Mouse (Mus musculus) heart, embryonic 13.5 days (tissue): Measurements from ENCODE around the gene Urgcp. TPM values are rescaled to one million over a fixed set of nuclear protein-coding genes. Genes with fewer than 3 reads are reported as not detected.

ENCODE experiments used
- ATAC-seq: fragments of 200-750 bp; cut with Nextera tagmentation; 2 replicates; pipeline ENCODE4 v1.8.0; 2017; ENCODE audit warnings: moderate TSS enrichment; ENCODE audit not compliant: insufficient number of reproducible peaks, low FRiP score, low TSS enrichment; ENCODE audit errors: extremely low read depth
- H3K27ac ChIP-seq: fragments of 300-500 bp; sonication (generic); replicated peaks from 2 replicates; pipeline ENCODE4 v1.5.1; 2015; ENCODE audit warnings: moderate library complexity, mild to moderate bottlenecking, inconsistent platforms
- H3K27me3 ChIP-seq: fragments of 300-500 bp; sonication (generic); replicated peaks from 2 replicates; pipeline ENCODE4 v1.6.1; 2015; ENCODE audit warnings: mild to moderate bottlenecking, inconsistent platforms
- H3K36me3 ChIP-seq: fragments of 300-500 bp; sonication (generic); 2 replicates; pipeline ENCODE4 v1.6.1; 2015; ENCODE audit warnings: mild to moderate bottlenecking, inconsistent platforms
- H3K4me1 ChIP-seq: fragments of 300-500 bp; sonication (generic); 2 replicates; pipeline ENCODE4 v1.6.1; 2015; ENCODE audit warnings: inconsistent platforms
- H3K4me2 ChIP-seq: fragments of 300-500 bp; sonication (generic); 2 replicates; pipeline ENCODE4 v1.6.1; 2015; ENCODE audit warnings: inconsistent platforms, mild to moderate bottlenecking, moderate library complexity
- H3K4me3 ChIP-seq: fragments of 300-500 bp; sonication (generic); 2 replicates; pipeline ENCODE4 v1.5.1; 2015; ENCODE audit warnings: moderate library complexity, mild to moderate bottlenecking, inconsistent platforms
- H3K9ac ChIP-seq: fragments of 300-500 bp; sonication (generic); 2 replicates; pipeline ENCODE4 v1.6.1; 2015; ENCODE audit warnings: inconsistent platforms, mild to moderate bottlenecking, moderate library complexity
- H3K9me3 ChIP-seq: fragments of 300-500 bp; sonication (generic); 2 replicates; pipeline ENCODE4 v1.6.1; 2016; ENCODE audit warnings: inconsistent platforms
- WGBS: fragments of 180-500 bp; shearing (Covaris S2); methylation state at CpG from one replicate; pipeline ENCODE4 v1.1.7; 2015; ENCODE audit warnings: mixed read lengths; 5-methylcytosine and 5-hydroxymethylcytosine counted together
- polyA plus RNA-seq: library from polyadenylated mRNA; unstranded; fragments of >200 nt; fragmentation: Nextera tagmentation; extraction: Ambion mirVana; gene quantifications from 2 replicates; pipeline ENCODE4 v1.2.1, GENCODE M21; 2015

The Urgcp gene
- polyA plus RNA-seq, 1 experiment from 2014 or later: 26.6 TPM

DNA sequence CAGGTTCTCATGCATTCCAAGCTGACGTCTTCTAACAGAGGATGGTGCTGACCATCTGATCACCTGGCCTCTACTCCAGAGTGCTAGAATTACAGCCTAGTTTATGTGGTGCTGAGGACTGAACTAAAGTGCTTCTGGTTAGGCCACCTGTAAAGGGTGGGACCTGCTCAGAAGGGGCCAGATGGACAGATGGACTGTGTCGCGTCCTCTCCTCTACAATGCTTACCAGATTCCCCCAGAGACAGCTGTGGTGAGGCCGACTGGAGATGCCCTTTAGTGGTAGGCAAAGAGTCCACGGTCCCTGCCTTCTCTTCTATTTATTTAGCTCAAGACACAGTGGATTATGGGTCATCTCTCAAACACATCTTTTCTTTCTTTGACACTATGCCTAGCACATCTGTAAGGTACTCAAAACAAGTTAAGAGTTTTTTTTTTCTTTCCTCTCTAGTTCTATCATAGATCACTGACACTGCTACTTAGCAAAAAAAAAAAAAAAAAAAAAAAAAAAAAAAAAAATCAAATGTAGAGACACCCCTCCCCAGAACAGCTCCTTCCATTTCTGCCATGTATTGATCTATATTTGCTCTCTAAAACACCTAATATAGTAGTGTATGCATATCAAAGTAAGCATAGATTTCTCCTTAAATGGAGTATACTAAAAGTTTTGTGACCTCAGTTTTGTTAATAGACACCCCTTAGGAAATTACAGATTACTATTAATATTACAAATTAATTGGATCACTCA is 23.1 kb downstream of the Urgcp start:
- Histone ChIP-seq H3K4me3 (peak overlapping the region; percentile 6; the same call in 1 of the 2 replicates), H3K4me1 (peaks cover 56% of the 10 kb centered on the region), H3K27ac (peak overlapping the region; percentile 65), H3K9me3 (no peaks in the 10 kb centered on the region), H3K27me3 (no peaks in the 10 kb centered on the region), H3K36me3 (0 out of 2 replicates have a peak, but pooled peaks cover 3% of the 10 kb centered on the region), H3K4me2 (peak overlapping the region; percentile 42), H3K9ac (peak overlapping the region; percentile 52)
- 62% methylated on average over 5 of the region's 5 CpGs for WGBS
- no peak for ATAC-seq

DNA sequence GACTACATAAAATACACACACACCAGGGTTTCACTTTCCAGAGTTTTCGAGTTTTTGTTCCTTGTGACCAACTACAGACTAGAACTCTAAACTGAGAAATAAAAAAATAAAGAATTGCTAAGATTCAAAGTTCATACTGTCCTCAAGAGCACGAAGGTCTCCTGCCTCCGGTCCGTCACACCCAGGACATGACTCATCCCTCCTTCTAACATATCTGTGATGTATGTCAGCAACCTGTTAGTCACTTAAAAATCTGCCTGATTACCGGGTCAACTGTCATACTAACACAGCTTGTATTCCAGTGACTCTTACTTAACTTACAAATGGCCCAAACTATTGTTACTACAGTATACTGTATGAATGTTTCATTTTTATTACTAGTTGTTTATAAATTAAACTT is 25.0 kb downstream of the Urgcp start:
- Histone ChIP-seq H3K36me3 (peaks cover 4% of the 10 kb centered on the region; the same call in 1 of the 2 replicates), H3K4me1 (peaks cover 75% of the 10 kb centered on the region), H3K9me3 (no peaks in the 10 kb centered on the region), H3K27me3 (no peaks in the 10 kb centered on the region), H3K4me3 (no peak overlapping the region), H3K9ac (no peak overlapping the region), H3K27ac (no peak overlapping the region), H3K4me2 (no peak overlapping the region)
- WGBS: 48% methylated on average over 5 of the region's 5 CpGs
- no peak for ATAC-seq

DNA sequence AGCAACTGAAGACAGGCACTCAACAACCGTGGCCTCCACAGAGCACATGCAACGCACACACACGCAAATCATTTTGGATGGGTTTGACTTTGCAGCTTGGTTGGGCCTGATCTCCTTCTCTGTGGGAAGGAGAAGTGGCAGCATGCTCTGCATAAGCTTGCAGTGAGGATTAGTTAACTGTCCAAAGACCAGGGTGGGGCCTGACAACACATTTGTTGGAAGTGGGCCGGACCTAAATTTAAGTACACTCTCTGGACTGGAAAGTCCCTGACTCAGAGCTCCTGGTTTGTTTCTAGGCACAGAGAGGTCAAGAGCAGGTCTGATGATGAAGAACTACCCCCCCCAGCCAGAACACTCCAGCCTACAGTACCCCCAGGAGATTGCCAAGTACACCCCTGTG is 27.9 kb downstream of the Urgcp start:
- Histone ChIP-seq H3K4me1 (peaks cover 60% of the 10 kb centered on the region), H3K27ac (0 out of 2 replicates have a peak overlapping the region, but pooled peaks have one; percentile 4)
- 84% methylated on average over 4 of the region's 4 CpGs for WGBS

DNA sequence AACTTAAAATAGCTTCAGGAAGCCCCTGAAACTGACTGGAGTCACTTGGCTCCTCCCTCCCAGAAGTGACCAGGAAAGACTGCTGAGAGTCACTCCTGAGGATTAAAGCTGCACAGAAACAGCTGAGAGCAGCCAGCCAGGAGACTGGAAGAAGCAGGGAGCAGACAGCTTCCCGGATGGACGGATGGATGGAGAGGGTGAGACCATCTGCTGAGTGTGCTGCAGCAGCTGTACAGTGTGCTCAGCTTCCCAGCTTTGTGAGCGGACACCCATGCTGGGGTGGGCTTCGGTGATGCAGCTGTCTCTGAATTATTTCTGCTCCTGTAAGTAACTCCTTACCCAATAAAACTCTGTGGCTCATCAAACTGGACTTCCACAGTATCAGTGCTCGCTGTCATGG is 29.8 kb downstream of the Urgcp start:
- no peak overlapping the region for H3K4me3 ChIP-seq
- WGBS: 64% methylated on average over 5 of the region's 5 CpGs
- H3K27me3 ChIP-seq: no peaks in the 10 kb centered on the region
- H3K4me1 ChIP-seq: peaks cover 59% of the 10 kb centered on the region
- H3K27ac ChIP-seq: no peak overlapping the region
- H3K36me3 ChIP-seq: peaks cover 9% of the 10 kb centered on the region; the same call in 1 of the 2 replicates
- 0 out of 2 replicates have a peak overlapping the region, but pooled peaks have one; percentile 24 for H3K9ac ChIP-seq
- H3K9me3 ChIP-seq: no peaks in the 10 kb centered on the region
- no peak overlapping the region for H3K4me2 ChIP-seq
- ATAC-seq: no peak

More for the DNA sequence above, 27.9 kb downstream of the Urgcp start:
- Histone ChIP-seq H3K4me2 (no peak overlapping the region), H3K27me3 (no peaks in the 10 kb centered on the region), H3K4me3 (no peak overlapping the region), H3K9ac (no peak overlapping the region), H3K36me3 (peaks cover 9% of the 10 kb centered on the region; the same call in 1 of the 2 replicates), H3K9me3 (no peaks in the 10 kb centered on the region)
- no peak for ATAC-seq

DNA sequence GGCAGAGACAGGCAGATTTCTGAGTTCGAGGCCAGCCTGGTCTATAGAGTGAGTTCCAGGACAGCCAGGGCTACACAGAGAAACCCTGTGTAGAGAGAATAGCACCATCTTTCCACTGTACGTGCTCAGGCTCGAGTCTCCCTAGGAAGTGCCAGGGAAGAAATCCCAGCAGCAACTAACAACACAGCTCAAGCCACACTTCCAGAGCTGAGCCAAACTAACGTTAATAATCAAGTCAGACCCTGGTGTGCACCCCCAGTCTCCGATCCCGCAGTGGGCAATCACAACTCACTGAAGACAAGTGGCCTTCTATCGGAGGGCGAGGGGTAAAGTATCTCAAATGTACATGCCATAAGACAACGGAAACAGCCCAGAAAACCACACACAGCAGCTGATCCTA is 32.6 kb downstream of the Urgcp start:
- Histone ChIP-seq H3K4me1 (peaks cover 44% of the 10 kb centered on the region), H3K9me3 (no peaks in the 10 kb centered on the region), H3K27ac (no peak overlapping the region), H3K4me2 (no peak overlapping the region), H3K36me3 (peaks cover 13% of the 10 kb centered on the region), H3K4me3 (no peak overlapping the region), H3K27me3 (no peaks in the 10 kb centered on the region), H3K9ac (no peak overlapping the region)
- no peak for ATAC-seq
- 84% methylated on average over 9 of the region's 9 CpGs for WGBS

DNA sequence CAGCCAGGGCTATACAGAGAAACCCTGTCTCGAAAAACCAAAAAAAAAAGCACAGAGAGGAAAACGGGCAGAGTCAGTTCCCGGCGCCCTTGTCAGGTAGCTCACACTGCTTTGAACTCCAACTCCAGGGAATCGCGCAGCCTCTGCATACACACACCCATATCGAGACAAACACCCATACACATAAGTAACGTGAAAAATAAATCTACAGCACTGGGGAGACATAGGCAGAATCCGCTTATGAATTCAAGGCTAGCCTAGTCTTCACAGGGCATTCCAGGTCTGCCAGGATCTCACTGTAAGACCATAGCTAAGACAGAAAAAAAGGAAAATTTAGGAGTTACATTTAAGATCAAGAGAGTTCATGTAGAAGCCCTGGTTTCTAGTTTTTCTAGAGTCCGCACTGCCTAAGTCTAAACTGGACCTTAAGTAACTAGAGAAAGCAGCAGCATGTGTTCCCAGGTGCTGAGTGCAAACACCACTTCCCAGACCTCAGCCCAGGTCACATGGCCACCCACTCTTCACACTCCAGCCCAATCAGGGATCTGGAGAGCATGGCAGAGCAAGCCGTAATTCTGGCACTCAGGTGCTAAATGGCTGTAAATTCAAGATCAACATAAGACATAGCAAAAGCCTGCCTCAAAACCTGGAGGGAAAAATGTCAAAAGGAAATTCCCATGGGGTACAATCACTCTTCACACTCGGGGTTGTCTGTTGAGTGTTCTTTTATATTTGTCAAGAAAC is 43.4 kb downstream of the Urgcp start:
- H3K9ac ChIP-seq: no peak overlapping the region
- H3K4me1 ChIP-seq: no peaks in the 10 kb centered on the region
- H3K4me2 ChIP-seq: no peak overlapping the region
- ATAC-seq: no peak
- no peak overlapping the region for H3K27ac ChIP-seq
- H3K9me3 ChIP-seq: no peaks in the 10 kb centered on the region
- H3K27me3 ChIP-seq: no peaks in the 10 kb centered on the region
- H3K4me3 ChIP-seq: no peak overlapping the region
- WGBS: 86% methylated on average over 12 of the region's 12 CpGs
- peaks cover 85% of the 10 kb centered on the region for H3K36me3 ChIP-seq

DNA sequence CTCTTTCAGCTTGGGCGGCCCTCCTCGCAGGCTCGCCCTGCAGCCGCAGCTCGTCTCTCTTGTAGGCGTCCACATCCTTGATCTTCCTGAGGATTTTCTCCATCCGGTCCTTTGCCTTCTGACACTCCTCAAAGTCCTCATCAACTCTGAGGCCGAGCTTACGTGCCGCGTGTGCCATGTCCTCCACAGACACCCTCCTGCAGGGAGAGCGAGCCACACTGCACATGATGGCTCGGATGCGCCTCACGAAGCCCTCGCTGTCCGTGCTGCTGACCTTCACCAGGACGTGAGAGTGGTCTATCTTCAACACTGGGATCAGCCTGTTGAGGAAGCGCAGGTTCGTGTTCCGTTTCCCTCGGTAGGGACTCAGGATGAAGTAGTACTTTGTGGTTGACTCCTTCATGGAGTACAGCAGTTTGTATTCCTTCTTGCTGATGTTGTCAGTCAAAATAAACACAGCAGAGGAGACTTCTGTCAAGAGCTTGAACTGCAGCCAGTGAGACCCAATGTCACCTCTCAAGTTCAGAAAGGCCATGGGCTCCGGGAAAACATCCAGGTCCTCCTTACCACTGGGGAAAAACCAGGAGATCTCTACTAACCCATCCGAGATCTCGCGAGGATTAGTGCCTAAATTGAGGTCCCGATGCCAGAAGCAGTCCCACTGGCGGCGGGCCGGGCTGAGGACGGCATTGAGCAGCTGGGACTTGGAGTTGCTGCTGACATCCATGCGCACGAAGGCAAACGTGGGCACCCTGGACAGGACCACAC is 45.1 kb downstream of the Urgcp start:
- Histone ChIP-seq H3K4me1 (no peaks in the 10 kb centered on the region), H3K27ac (no peak overlapping the region), H3K36me3 (peaks cover 73% of the 10 kb centered on the region), H3K4me3 (no peak overlapping the region), H3K4me2 (no peak overlapping the region), H3K27me3 (no peaks in the 10 kb centered on the region), H3K9ac (no peak overlapping the region), H3K9me3 (no peaks in the 10 kb centered on the region)
- no peak for ATAC-seq
- 88% methylated on average over 34 of the region's 34 CpGs for WGBS

DNA sequence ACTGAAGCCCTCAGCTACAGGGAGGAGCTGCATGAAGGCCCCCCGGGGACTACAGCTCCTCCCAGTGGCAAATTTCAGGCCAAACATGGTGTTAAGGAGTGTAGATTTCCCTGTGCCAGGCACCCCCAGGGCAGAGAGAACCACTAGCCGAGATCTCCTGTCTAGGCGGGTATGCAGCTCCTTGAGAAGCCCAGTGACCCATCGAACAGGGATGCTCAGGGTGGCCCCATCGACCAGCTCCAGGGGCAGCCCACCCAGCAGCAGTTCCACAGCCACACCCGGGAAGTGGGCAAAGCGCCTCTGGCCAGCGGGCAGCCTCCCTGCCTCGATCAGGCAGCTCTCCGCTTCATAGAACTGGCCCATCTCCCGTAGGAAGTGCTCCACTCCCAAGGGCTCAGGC is 45.9 kb downstream of the Urgcp start:
- Histone ChIP-seq H3K9me3 (no peaks in the 10 kb centered on the region), H3K27ac (no peak overlapping the region), H3K4me1 (no peaks in the 10 kb centered on the region), H3K4me3 (no peak overlapping the region), H3K27me3 (no peaks in the 10 kb centered on the region), H3K9ac (no peak overlapping the region), H3K4me2 (no peak overlapping the region), H3K36me3 (peaks cover 67% of the 10 kb centered on the region)
- WGBS: 80% methylated on average over 11 of the region's 11 CpGs
- no peak for ATAC-seq

DNA sequence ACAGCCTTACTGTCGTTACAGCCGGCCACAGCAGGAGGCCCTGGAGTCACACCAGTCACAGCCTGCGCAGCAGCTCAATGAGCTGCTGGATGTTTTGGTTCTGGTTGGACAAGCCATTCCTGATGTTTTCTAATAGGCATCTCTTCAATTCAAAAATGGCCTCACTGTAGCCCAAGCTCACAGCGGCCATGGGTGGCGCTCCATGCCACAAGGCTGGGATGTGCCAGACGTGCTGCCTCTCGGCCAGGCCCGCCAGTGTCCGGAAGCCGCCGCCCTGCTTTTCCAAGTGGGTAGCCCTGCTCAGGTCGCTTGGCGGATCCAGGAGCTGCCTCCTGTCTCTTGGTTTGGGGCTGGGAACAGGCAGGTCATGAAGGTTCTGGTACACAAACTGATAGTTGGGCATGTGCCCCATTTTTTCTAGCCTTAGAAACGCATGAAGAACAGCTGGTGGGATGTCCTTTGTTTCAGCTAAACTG is 46.5 kb downstream of the Urgcp start, which contains the start of gene Mrps24:
Mrps24 (minus strand) TSS at position 51 of the 476 bp plus-strand sequence.
- Histone ChIP-seq H3K36me3 (peaks cover 63% of the 10 kb centered on the region), H3K4me3 (no peak within 1 kb of the TSS), H3K9me3 (no peaks in the 10 kb centered on the region), H3K9ac (no peak within 1 kb of the TSS), H3K4me2 (no peak within 1 kb of the TSS), H3K27me3 (no peaks in the 10 kb centered on the region), H3K4me1 (peaks cover 1% of the 10 kb centered on the region; the same call in 1 of the 2 replicates), H3K27ac (no peak within 1 kb of the TSS)
- no peak for ATAC-seq
- WGBS: 75% methylated on average over 14 of the region's 14 CpGs

DNA sequence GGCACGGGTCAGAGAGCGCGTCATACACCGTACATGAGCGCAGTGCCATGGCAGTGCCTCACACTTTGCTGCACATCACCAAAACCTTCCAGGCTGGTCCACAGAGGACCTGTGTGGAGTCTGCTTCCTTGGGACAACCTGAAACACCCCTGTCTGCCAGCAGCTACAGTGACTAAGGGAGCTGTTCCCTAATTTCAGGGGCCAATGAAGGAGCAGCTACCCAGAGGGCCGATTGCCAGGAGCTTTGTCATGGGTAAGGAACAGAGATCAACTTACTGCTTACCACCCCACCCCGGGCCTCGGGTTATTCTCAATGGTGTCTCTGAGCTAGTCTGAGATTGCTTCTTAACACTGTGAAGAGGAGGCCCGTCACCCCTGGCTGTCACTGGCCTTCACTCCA is 47.0 kb downstream of the Urgcp start:
- Histone ChIP-seq H3K4me3 (no peak overlapping the region), H3K4me2 (no peak overlapping the region), H3K27me3 (no peaks in the 10 kb centered on the region), H3K4me1 (peaks cover 3% of the 10 kb centered on the region; the same call in 1 of the 2 replicates), H3K9me3 (no peaks in the 10 kb centered on the region), H3K27ac (no peak overlapping the region), H3K36me3 (peaks cover 63% of the 10 kb centered on the region), H3K9ac (no peak overlapping the region)
- ATAC-seq: no peak
- 81% methylated on average over 9 of the region's 9 CpGs for WGBS
